Comparison of ENCODE assay signal across 8 mouse cellular contexts in genomic region chr19:3768697-3769383, GRCm38 (mm10). TPM values are rescaled to one million over a fixed set of nuclear protein-coding genes. Genes with fewer than 3 reads are reported as not detected.
DNase-seq lines count a peak whose midpoint lies in the region; ATAC-seq lines count a peak whose summit lies in the region.

No protein-coding gene starts in this region.

- 0 out of 2 replicates have a peak, but pooled peaks cover 6% of the 10 kb centered on the region for H3K36me3 ChIP-seq in forebrain, embryonic 14.5 days (ENCODE audit: control insufficient read depth, insufficient read depth, low read length)

- peak overlapping the region; percentile 89 for H3K4me2 ChIP-seq in forebrain, embryonic 14.5 days (ENCODE audit: low read length)

- H3K9ac ChIP-seq in forebrain, embryonic 14.5 days (ENCODE audit: low read length) = peak overlapping the region; percentile 100

- H3K27me3 ChIP-seq in forebrain, embryonic 14.5 days (replicated peaks; ENCODE audit: control insufficient read depth, insufficient read depth, low read length) = no peaks in the 10 kb centered on the region

- no peaks in the 10 kb centered on the region for H3K9me3 ChIP-seq in forebrain, embryonic 14.5 days (replicated peaks; ENCODE audit: control insufficient read depth, low read length)

- WGBS in forebrain, embryonic 14.5 days = 2% methylated on average over 51 of the region's 60 CpGs

- peak overlapping the region; percentile 99 for H3K4me3 ChIP-seq in forebrain, embryonic 14.5 days (ENCODE audit: low read depth, low read length)

- peak overlapping the region; percentile 100 for H3K27ac ChIP-seq in forebrain, embryonic 14.5 days (ENCODE audit: low read depth, low read length)

- peak; percentile 90 for ATAC-seq in forebrain, embryonic 14.5 days

- peak; percentile 71 for DNase-seq in MEL-GATA-1-ER (ENCODE audit: extremely low read depth, low read depth)
- DNase-seq in cerebellum, adult 11-12 months = peak; percentile 92
- peak; percentile 94 for DNase-seq in forebrain, embryonic 14.5 days (ENCODE audit: low spot score)
- peak; percentile 96 for DNase-seq in heart, postnatal 4 days
- peak; percentile 86 for DNase-seq in layer of hippocampus, adult 8-10 months (ENCODE audit: low spot score in 2 of 2)
- peak; percentile 94 for DNase-seq in lung, postnatal 14 days
- DNase-seq in retina, adult 2 months (ENCODE audit: low read depth, low spot score) = peak; percentile 82
- peak; percentile 94 for DNase-seq in thymus, postnatal 25 days

- peaks cover 12% of the 10 kb centered on the region for H3K4me1 ChIP-seq in forebrain, embryonic 14.5 days (ENCODE audit: control insufficient read depth, insufficient read depth, low read length)

RNA-seq across cellular contexts. Expression of gene Kmt5b, which starts 1.6 kb away (rescaled TPM):
- polyA plus RNA-seq in forebrain, embryonic 14.5 days (2014; fragmentation: Nextera tagmentation; extraction: Ambion mirVana) = 32.8 and 48.7 TPM in 2 replicates
- total RNA-seq in heart, postnatal 4 days (2021) = 10 to 100 TPM; 36.7 to 37.7 TPM
- total RNA-seq in layer of hippocampus, adult 8-10 months (2022) = 10 to 100 TPM; 51.5 to 62.6 (median 60.4) TPM

Comparison
In these comparisons a context has a peak if more than half of its experiments do, and no peak if none do; other contexts are left out.
1. Peak in every context shown above with its lines: DNase-seq, ATAC-seq, H3K4me3 ChIP-seq and H3K27ac ChIP-seq.